Mouse (Mus musculus) megakaryocyte, adult 5-6 weeks (primary cell): ENCODE results near the gene Hnrnpul1. TPM values are rescaled to one million over a fixed set of nuclear protein-coding genes. Genes with fewer than 3 reads are reported as not detected.

Experiments used
- ATAC-seq: 2 replicates; pipeline ENCODE4 v1.8.0; 2016; ENCODE audit warnings: mild to moderate bottlenecking, inconsistent platforms; ENCODE audit not compliant: poor library complexity, severe bottlenecking
- total RNA-seq, 2 experiments: library from RNA; stranded (forward) in 1 of 2; stranded (reverse) in 1 of 2; fragments of 153-499, 151-499 nt in 1 of 2; fragments of 221-1000, 200-1000 nt in 1 of 2; gene quantifications; 2 replicates each; pipeline versions ENCODE4 v1.2.3 to v1.2.4; 2015 to 2017

Hnrnpul1 gene
- total RNA-seq, 2 experiments from 2014 or later, result 121 to 134 TPM

GRCm38 (mm10) chr7:25674297-25674696 is 80.3 kb downstream of the Hnrnpul1 start:
- ATAC-seq, result peak; percentile 68

DNA sequence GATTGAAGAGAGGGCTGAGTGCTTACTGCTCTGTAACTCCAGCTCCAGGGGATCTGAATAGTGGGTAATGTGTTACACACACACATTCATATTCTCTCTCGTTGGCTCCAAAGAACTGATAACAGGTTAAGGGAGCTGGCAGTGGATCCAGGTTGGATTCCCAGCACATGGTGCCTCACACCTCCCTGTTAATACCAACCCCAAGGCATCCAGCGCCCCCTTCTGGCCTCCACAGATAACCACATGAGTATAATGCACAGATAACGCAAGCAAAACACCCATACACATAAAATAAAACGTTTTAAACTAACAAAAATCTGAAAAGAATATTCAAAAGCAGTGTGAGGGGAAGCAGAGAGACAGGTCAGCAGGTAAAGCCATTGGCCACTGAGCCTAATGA is 82.1 kb downstream of the Hnrnpul1 start:
- ATAC-seq, result no peak

GRCm38 (mm10) chr7:25671686-25672085 is 82.9 kb downstream of the Hnrnpul1 start:
- no peak for ATAC-seq

Other genes starting within 250 kb of the Hnrnpul1 start
- 0.16 and 0.46 TPM in 2 replicates for gene Ceacam2, start 214.9 kb downstream of the Hnrnpul1 start, total RNA-seq (2015)
- 0.04 TPM in 1 of 2 replicates, not detected in the other for gene Ceacam2, start 214.9 kb downstream of the Hnrnpul1 start, total RNA-seq (2017)
- not detected in 2 replicates for gene Erich4, start 138.9 kb downstream of the Hnrnpul1 start, total RNA-seq (2015)
- not detected in 2 replicates for gene Erich4, start 138.9 kb downstream of the Hnrnpul1 start, total RNA-seq (2017)
- 18.7 and 19.8 TPM in 2 replicates for gene Dmac2, start 135.3 kb downstream of the Hnrnpul1 start, total RNA-seq (2015)
- 29.5 and 36.7 TPM in 2 replicates for gene Dmac2, start 135.3 kb downstream of the Hnrnpul1 start, total RNA-seq (2017)
- gene B3gnt8, start 128.1 kb downstream of the Hnrnpul1 start, total RNA-seq (2015), result 18.3 and 18.4 TPM in 2 replicates
- 27.0 and 34.3 TPM in 2 replicates for gene B3gnt8, start 128.1 kb downstream of the Hnrnpul1 start, total RNA-seq (2017)
- gene Bckdha, start 95.8 kb downstream of the Hnrnpul1 start, total RNA-seq (2015), result 40.4 TPM in 2 replicates
- gene Bckdha, start 95.8 kb downstream of the Hnrnpul1 start, total RNA-seq (2017), result 39.9 and 50.1 TPM in 2 replicates
- 31.5 and 33.7 TPM in 2 replicates for gene Exosc5, start 95.6 kb downstream of the Hnrnpul1 start, total RNA-seq (2015)
- 19.4 and 20.9 TPM in 2 replicates for gene Exosc5, start 95.6 kb downstream of the Hnrnpul1 start, total RNA-seq (2017)
- gene Tmem91, start 79.6 kb downstream of the Hnrnpul1 start, total RNA-seq (2015), result 0.68 and 0.91 TPM in 2 replicates
- gene Tmem91, start 79.6 kb downstream of the Hnrnpul1 start, total RNA-seq (2017), result not detected in 2 replicates
- gene B9d2, start 74.0 kb downstream of the Hnrnpul1 start, total RNA-seq (2015), result 24.8 and 32.0 TPM in 2 replicates
- gene B9d2, start 74.0 kb downstream of the Hnrnpul1 start, total RNA-seq (2017), result 26.7 and 44.6 TPM in 2 replicates
- gene Tgfb1, start 67.8 kb downstream of the Hnrnpul1 start, total RNA-seq (2015), result 281 and 286 TPM in 2 replicates
- gene Tgfb1, start 67.8 kb downstream of the Hnrnpul1 start, total RNA-seq (2017), result 42.2 and 47.4 TPM in 2 replicates
- gene Ccdc97, start 35.7 kb downstream of the Hnrnpul1 start, total RNA-seq (2015), result 30.5 and 30.9 TPM in 2 replicates
- gene Ccdc97, start 35.7 kb downstream of the Hnrnpul1 start, total RNA-seq (2017), result 18.3 and 22.9 TPM in 2 replicates
- gene Axl, start 33.9 kb upstream of the Hnrnpul1 start, total RNA-seq (2015), result 7.7 and 8.0 TPM in 2 replicates
- gene Axl, start 33.9 kb upstream of the Hnrnpul1 start, total RNA-seq (2017), result 5.7 and 7.6 TPM in 2 replicates
- 0.21 TPM in 1 of 2 replicates, not detected in the other for gene Cyp2s1, start 62.2 kb upstream of the Hnrnpul1 start, total RNA-seq (2015)
- gene Cyp2s1, start 62.2 kb upstream of the Hnrnpul1 start, total RNA-seq (2017), result not detected in 2 replicates
- gene Cyp2b10, start 142.9 kb upstream of the Hnrnpul1 start, total RNA-seq (2015), result not detected in 2 replicates
- gene Cyp2b10, start 142.9 kb upstream of the Hnrnpul1 start, total RNA-seq (2017), result not detected in 2 replicates